Comparison of ENCODE assay signal across 9 mouse cellular contexts in the genomic region with DNA sequence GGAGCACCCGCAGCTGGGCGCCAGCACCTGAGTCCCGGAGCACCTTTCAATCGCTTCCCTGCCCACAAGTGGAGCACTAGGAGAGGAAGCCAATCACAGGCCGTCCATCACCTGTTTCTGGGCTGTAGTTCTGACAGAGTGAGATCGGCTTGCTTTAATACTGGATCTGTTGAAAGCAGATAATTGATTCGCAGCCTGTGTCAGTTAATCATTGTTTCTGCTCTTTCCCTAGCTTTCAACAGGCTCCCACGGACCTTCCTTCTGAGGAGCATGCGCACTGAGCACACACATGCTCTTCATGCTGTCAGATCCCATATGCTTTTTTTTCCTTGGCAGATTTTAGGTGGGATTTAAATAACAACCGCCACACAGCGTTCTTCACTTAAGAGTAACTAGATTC.
DNase-seq lines count a peak whose midpoint lies in the region; ATAC-seq and TF ChIP-seq lines count a peak whose summit lies in the region.
"Had no signal": no experiment of that assay in that cellular context is flagged by ENCODE, and none has a peak within 500 bp of the region (broad histone marks: within the 10 kb centered on the region; RNA-seq: fewer than 3 reads in every experiment).

No protein-coding gene starts in this region.

- WGBS in forebrain, embryonic 14.5 days, result 54% methylated on average over 11 of the region's 11 CpGs
- 80% methylated on average over 11 of the region's 11 CpGs for WGBS in forebrain, embryonic 11.5 days
- 65% methylated on average over 11 of the region's 11 CpGs for WGBS in limb, embryonic 11.5 days

- peak; percentile 55; the same call in 1 of the 2 replicates for ATAC-seq in forebrain, embryonic 14.5 days
- no peak for ATAC-seq in forebrain, embryonic 11.5 days (replicated peaks; ENCODE audit: low FRiP score)
- ATAC-seq in limb, embryonic 11.5 days (ENCODE audit: insufficient number of reproducible peaks, low FRiP score, low TSS enrichment, low read depth), result no peak
- ATAC-seq in cerebellum, adult (ENCODE audit: insufficient number of reproducible peaks, low FRiP score, low TSS enrichment), result no peak
- ATAC-seq: liver, embryonic 12.5 days had no signal

- TF ChIP-seq POLR2A in brain, embryonic 14.5 days (IDR thresholded peaks at IDR 0.05; ENCODE audit: borderline replicate concordance, extremely low read depth, insufficient read depth, insufficient read length, poor library complexity, severe bottlenecking), result no peak

- H3K4me2 ChIP-seq in forebrain, embryonic 14.5 days (ENCODE audit: low read length), result 0 out of 2 replicates have a peak overlapping the region, but pooled peaks have one; percentile 21
- H3K4me2 ChIP-seq in forebrain, embryonic 11.5 days (ENCODE audit: low read depth, low read length, severe bottlenecking), result no peak overlapping the region
- H3K4me2 ChIP-seq in limb, embryonic 11.5 days (ENCODE audit: low read depth, severe bottlenecking), result no peak overlapping the region
- H3K4me2 ChIP-seq: liver, embryonic 12.5 days had no signal

- H3K9ac ChIP-seq in forebrain, embryonic 14.5 days (ENCODE audit: low read length), result no peak overlapping the region
- no peak overlapping the region for H3K9ac ChIP-seq in forebrain, embryonic 11.5 days (ENCODE audit: low read length)
- H3K9ac ChIP-seq in limb, embryonic 11.5 days (ENCODE audit: low read length), result no peak overlapping the region
- H3K9ac ChIP-seq: liver, embryonic 12.5 days had no signal

- H3K4me1 ChIP-seq in forebrain, embryonic 14.5 days (ENCODE audit: control insufficient read depth, insufficient read depth, low read length), result no peaks in the 10 kb centered on the region
- H3K4me1 ChIP-seq in forebrain, embryonic 11.5 days (replicated peaks; ENCODE audit: control insufficient read depth, insufficient read depth, low read length), result no peaks in the 10 kb centered on the region
- no peaks in the 10 kb centered on the region; the same call in 1 of the 2 replicates for H3K4me1 ChIP-seq in limb, embryonic 11.5 days (ENCODE audit: control insufficient read depth, insufficient read depth, low read length)
- H3K4me1 ChIP-seq: liver, embryonic 12.5 days had no signal

- H3K27me3 ChIP-seq in forebrain, embryonic 14.5 days (replicated peaks; ENCODE audit: control insufficient read depth, insufficient read depth, low read length), result no peaks in the 10 kb centered on the region
- no peaks in the 10 kb centered on the region for H3K27me3 ChIP-seq in forebrain, embryonic 11.5 days (ENCODE audit: control insufficient read depth, insufficient read depth, low read length)
- H3K27me3 ChIP-seq in limb, embryonic 11.5 days (ENCODE audit: control insufficient read depth, insufficient read depth, low read length), result no peaks in the 10 kb centered on the region; the same call in 1 of the 2 replicates
- H3K27me3 ChIP-seq: liver, embryonic 12.5 days had no signal

- DNase-seq in forebrain, embryonic 14.5 days (ENCODE audit: low spot score), result peak; percentile 84
- no peak for DNase-seq in forebrain, embryonic 11.5 days (ENCODE audit: low spot score)
- DNase-seq in brain, embryonic 14.5 days (ENCODE audit: low read depth), result peak; percentile 86
- DNase-seq in kidney, postnatal 10 days, result peak; percentile 33
- peak; percentile 51 for DNase-seq in limb, embryonic 11.5 days (ENCODE audit: low spot score)
- no peak for DNase-seq in MN1 (ENCODE audit: low spot score)
- no peak for DNase-seq in yolk sac, embryonic 10.5 days (ENCODE audit: low spot score)

- TF ChIP-seq CTCF in brain, embryonic 14.5 days (IDR thresholded peaks at IDR 0.05; ENCODE audit: borderline replicate concordance, extremely low read depth, insufficient read depth, insufficient read length), result no peak

- no peak overlapping the region for H3K4me3 ChIP-seq in forebrain, embryonic 14.5 days (ENCODE audit: low read depth, low read length)
- H3K4me3 ChIP-seq in forebrain, embryonic 11.5 days (ENCODE audit: low read depth, low read length), result no peak overlapping the region
- H3K4me3 ChIP-seq in limb, embryonic 11.5 days (ENCODE audit: low read depth, low read length), result no peak overlapping the region
- H3K4me3 ChIP-seq: liver, embryonic 12.5 days had no signal

- H3K27ac ChIP-seq in forebrain, embryonic 14.5 days (ENCODE audit: low read depth, low read length), result no peak overlapping the region
- no peak overlapping the region for H3K27ac ChIP-seq in forebrain, embryonic 11.5 days (ENCODE audit: low read depth, low read length)
- no peak overlapping the region for H3K27ac ChIP-seq in limb, embryonic 11.5 days (replicated peaks; ENCODE audit: low read depth, low read length)
- H3K27ac ChIP-seq: liver, embryonic 12.5 days had no signal

- H3K9me3 ChIP-seq in forebrain, embryonic 14.5 days (replicated peaks; ENCODE audit: control insufficient read depth, low read length), result no peaks in the 10 kb centered on the region
- no peaks in the 10 kb centered on the region for H3K9me3 ChIP-seq in forebrain, embryonic 11.5 days (ENCODE audit: control insufficient read depth, low read length)
- no peaks in the 10 kb centered on the region for H3K9me3 ChIP-seq in limb, embryonic 11.5 days (ENCODE audit: control insufficient read depth, low read length)
- H3K9me3 ChIP-seq: liver, embryonic 12.5 days had no signal

- H3K36me3 ChIP-seq in forebrain, embryonic 14.5 days (ENCODE audit: control insufficient read depth, insufficient read depth, low read length), result no peaks in the 10 kb centered on the region
- H3K36me3 ChIP-seq in forebrain, embryonic 11.5 days (ENCODE audit: control insufficient read depth, insufficient read depth, low read length), result no peaks in the 10 kb centered on the region
- no peaks in the 10 kb centered on the region for H3K36me3 ChIP-seq in limb, embryonic 11.5 days (ENCODE audit: control insufficient read depth, insufficient read depth, low read length)
- H3K36me3 ChIP-seq: liver, embryonic 12.5 days had no signal

Comparison
In these comparisons a context has a peak if more than half of its experiments do, and no peak if none do; other contexts are left out.
1. DNase-seq: peak in forebrain, embryonic 14.5 days (single experiment), brain, embryonic 14.5 days (single experiment), kidney, postnatal 10 days (single experiment) and limb, embryonic 11.5 days (single experiment); none in forebrain, embryonic 11.5 days (single experiment), MN1 (single experiment) and yolk sac, embryonic 10.5 days (single experiment).